In the genomic region with DNA sequence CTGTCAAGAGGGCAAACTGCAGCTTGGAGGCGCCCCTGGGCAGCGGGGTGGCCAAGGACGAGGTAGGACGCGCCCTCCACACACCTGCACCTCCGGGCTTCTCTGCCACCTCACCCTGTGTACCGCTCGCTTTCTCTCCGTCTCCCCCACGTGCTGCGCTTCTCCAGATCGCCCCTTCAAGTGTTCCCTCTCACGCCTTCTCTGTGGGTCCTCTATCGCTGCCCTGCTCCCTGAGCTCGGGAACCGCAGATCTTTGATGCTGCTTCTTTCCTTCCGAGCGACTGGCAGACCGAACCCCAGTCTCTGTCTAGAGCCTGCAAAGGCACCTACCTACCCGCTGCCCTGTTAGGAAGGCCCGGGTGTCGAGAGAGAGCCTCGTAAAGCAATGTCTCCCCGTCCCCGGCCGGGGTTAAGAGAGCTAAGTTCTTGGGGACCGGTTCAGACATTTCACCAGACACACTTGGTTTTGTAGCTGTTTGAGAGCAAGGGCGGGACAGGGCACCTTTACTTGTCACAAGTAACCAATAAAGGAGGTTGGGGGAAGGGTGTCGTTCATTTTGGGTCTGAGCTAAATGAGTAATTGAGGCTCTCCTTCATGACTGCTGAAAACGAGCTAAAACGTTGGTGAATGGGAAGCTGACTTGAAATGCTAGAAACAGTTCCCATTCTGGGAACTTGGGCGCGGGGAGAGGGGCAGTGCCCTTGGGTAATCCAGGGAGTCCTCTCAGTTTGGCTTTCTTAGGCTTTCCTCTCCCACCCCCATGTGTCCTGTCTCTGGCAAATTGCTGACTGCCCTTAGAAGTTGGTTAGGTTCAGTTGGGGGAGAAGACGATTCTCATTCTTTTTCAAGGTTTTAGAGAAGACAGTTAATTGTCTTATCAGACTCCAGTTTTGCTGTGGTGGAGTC, we compare ENCODE assay signal across 8 mouse cellular contexts.
DNase-seq lines count a peak whose midpoint lies in the region; ATAC-seq and TF ChIP-seq lines count a peak whose summit lies in the region.

No protein-coding gene starts in this region.

- peaks cover 60% of the 10 kb centered on the region for H3K4me1 ChIP-seq in G1E (ENCODE audit: insufficient read depth, low read depth, low read length)
- 0 out of 2 replicates have a peak, but pooled peaks cover 2% of the 10 kb centered on the region for H3K4me1 ChIP-seq in hindbrain, embryonic 11.5 days (replicated peaks; ENCODE audit: control insufficient read depth, insufficient read depth, low read length)
- H3K4me1 ChIP-seq in liver, embryonic 12.5 days: peaks cover 26% of the 10 kb centered on the region
- H3K4me1 ChIP-seq in neural tube, embryonic 13.5 days (replicated peaks): peaks cover 16% of the 10 kb centered on the region

- peaks cover 28% of the 10 kb centered on the region for H3K27me3 ChIP-seq in G1E (ENCODE audit: insufficient read depth, low read length)
- peaks cover 17% of the 10 kb centered on the region for H3K27me3 ChIP-seq in hindbrain, embryonic 11.5 days (ENCODE audit: control insufficient read depth, insufficient read depth, low read length)
- H3K27me3 ChIP-seq in liver, embryonic 12.5 days (replicated peaks): peaks cover 33% of the 10 kb centered on the region
- H3K27me3 ChIP-seq in neural tube, embryonic 13.5 days: peaks cover 40% of the 10 kb centered on the region

- no peak overlapping the region for H3K27ac ChIP-seq in hindbrain, embryonic 11.5 days (ENCODE audit: low read depth, low read length)
- H3K27ac ChIP-seq in liver, embryonic 12.5 days: no peak overlapping the region
- no peak overlapping the region for H3K27ac ChIP-seq in neural tube, embryonic 13.5 days (replicated peaks)

- peak; percentile 36 for DNase-seq in kidney, adult 11 months
- no peak for DNase-seq in kidney, postnatal 14 days
- no peak for DNase-seq in G1E (ENCODE audit: low spot score)
- DNase-seq in hindbrain, embryonic 11.5 days (ENCODE audit: low spot score): peak; percentile 52
- no peak for DNase-seq in ovary, adult 18-20 months (ENCODE audit: low spot score)

- peak overlapping the region; percentile 92 for H3K4me2 ChIP-seq in hindbrain, embryonic 11.5 days (replicated peaks; ENCODE audit: low read depth, low read length)
- H3K4me2 ChIP-seq in liver, embryonic 12.5 days: peak overlapping the region; percentile 88
- peak overlapping the region; percentile 92 for H3K4me2 ChIP-seq in neural tube, embryonic 13.5 days

- H3K36me3 ChIP-seq in G1E (replicated peaks): peaks cover 3% of the 10 kb centered on the region
- no peaks in the 10 kb centered on the region for H3K36me3 ChIP-seq in hindbrain, embryonic 11.5 days (ENCODE audit: control insufficient read depth, insufficient read depth, low read length)
- no peaks in the 10 kb centered on the region for H3K36me3 ChIP-seq in liver, embryonic 12.5 days
- H3K36me3 ChIP-seq in neural tube, embryonic 13.5 days: no peaks in the 10 kb centered on the region

- ATAC-seq in G1E (ENCODE audit: extremely low read depth, insufficient number of reproducible peaks, low FRiP score, poor library complexity, severe bottlenecking): no peak
- ATAC-seq in common myeloid progenitor, adult 5-6 weeks (replicated peaks; ENCODE audit: low read depth, poor library complexity, severe bottlenecking): peak; percentile 42
- ATAC-seq in hindbrain, embryonic 11.5 days (ENCODE audit: low FRiP score): peak; percentile 40; the same call in 1 of the 2 replicates
- ATAC-seq in liver, embryonic 12.5 days: peak; percentile 59
- ATAC-seq in neural tube, embryonic 13.5 days (ENCODE audit: low read depth): peak; percentile 62

- H3K4me3 ChIP-seq in G1E (ENCODE audit: low read depth, low read length): peak overlapping the region; percentile 82
- H3K4me3 ChIP-seq in hindbrain, embryonic 11.5 days (ENCODE audit: low read depth, low read length): peak overlapping the region; percentile 45
- H3K4me3 ChIP-seq in liver, embryonic 12.5 days: peak overlapping the region; percentile 59
- H3K4me3 ChIP-seq in neural tube, embryonic 13.5 days: peak overlapping the region; percentile 55

- H3K9me3 ChIP-seq in G1E (replicated peaks): no peaks in the 10 kb centered on the region
- no peaks in the 10 kb centered on the region for H3K9me3 ChIP-seq in hindbrain, embryonic 11.5 days (ENCODE audit: control insufficient read depth, low read length)
- H3K9me3 ChIP-seq in liver, embryonic 12.5 days (replicated peaks): no peaks in the 10 kb centered on the region
- no peaks in the 10 kb centered on the region for H3K9me3 ChIP-seq in neural tube, embryonic 13.5 days

- peak overlapping the region; percentile 45 for H3K9ac ChIP-seq in hindbrain, embryonic 11.5 days (ENCODE audit: low read depth, low read length)
- H3K9ac ChIP-seq in liver, embryonic 12.5 days: peak overlapping the region; percentile 59
- H3K9ac ChIP-seq in neural tube, embryonic 13.5 days: peak overlapping the region; percentile 70

- 3% methylated on average over 34 of the region's 34 CpGs for WGBS in hindbrain, embryonic 11.5 days
- 2% methylated on average over 34 of the region's 34 CpGs for WGBS in liver, embryonic 12.5 days (ENCODE audit: insufficient replicate concordance)
- WGBS in neural tube, embryonic 13.5 days: 4% methylated on average over 34 of the region's 34 CpGs

- TF ChIP-seq CTCF in G1E (IDR thresholded peaks at IDR 0.05; ENCODE audit: low read depth, low read length): no peak

Comparison
In these comparisons a context has a peak if more than half of its experiments do, and no peak if none do; other contexts are left out.
1. DNase-seq: peak in kidney, adult 11 months (single experiment) and hindbrain, embryonic 11.5 days (single experiment); none in kidney, postnatal 14 days (single experiment), G1E (single experiment) and ovary, adult 18-20 months (single experiment).
2. Peak in every context shown above with its lines, with median percentiles within 50 percentile points of each other: H3K4me3 ChIP-seq, H3K4me2 ChIP-seq and H3K9ac ChIP-seq.